Mouse (Mus musculus): ENCODE measurements around the gene Bdh1. TPM values are rescaled to one million over a fixed set of nuclear protein-coding genes. Genes with fewer than 3 reads are reported as not detected.
A peak's percentile ranks its signal among the peaks of the same experiment; 100 is the strongest.

The Bdh1 gene
- polyA plus RNA-seq, 1 experiment from 2014 or later = 3.1 TPM

DNA sequence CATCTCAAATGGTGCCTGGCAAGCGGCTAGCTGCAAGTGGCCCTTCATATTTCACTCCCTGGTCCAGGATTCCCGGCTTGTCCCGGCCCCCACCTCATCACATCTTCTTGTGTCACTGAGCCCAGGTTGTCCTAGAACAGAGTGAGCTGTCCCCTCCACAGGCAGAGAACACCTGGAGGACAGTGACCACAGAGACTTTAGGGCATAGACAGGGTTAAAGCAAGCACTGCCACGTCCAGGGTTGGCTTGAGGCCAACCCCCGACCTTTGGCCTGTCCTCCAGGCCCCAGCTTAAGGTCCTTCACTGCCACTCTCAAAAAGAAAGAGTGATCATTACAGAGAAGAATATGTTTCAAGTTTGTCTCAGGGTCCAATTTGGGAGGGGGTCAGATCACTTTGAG, 2.6 kb upstream of the Bdh1 start:
- Histone ChIP-seq H3K9ac (no peak overlapping the region), H3K4me2 (no peak overlapping the region), H3K27ac (ENCODE audit: low read depth) (no peak overlapping the region), H3K9me3 (ENCODE audit: low read depth, low read length) (no peaks in the 10 kb centered on the region), H3K4me3 (ENCODE audit: low read depth, low read length) (no peak overlapping the region), H3K36me3 (ENCODE audit: insufficient read depth) (no peaks in the 10 kb centered on the region), H3K27me3 (ENCODE audit: insufficient read depth, low read length) (no peaks in the 10 kb centered on the region), H3K4me1 (ENCODE audit: insufficient read depth) (no peaks in the 10 kb centered on the region)
- WGBS = 59% methylated on average over 5 of the region's 5 CpGs
- ATAC-seq (ENCODE audit: insufficient read depth) (no peak), DNase-seq (no peak)
- TF ChIP-seq CTCF (IDR thresholded peaks at IDR 0.05; ENCODE audit: low read depth) = no peak

- H3K27me3 ChIP-seq (ENCODE audit: insufficient read depth, low read length) = peaks cover 3% of the 10 kb centered on the region
- no peak overlapping the region for H3K4me3 ChIP-seq (ENCODE audit: low read depth, low read length)
- no peak overlapping the region for H3K9ac ChIP-seq
- no peak for DNase-seq
- no peak for ATAC-seq (ENCODE audit: insufficient read depth)
- H3K36me3 ChIP-seq (ENCODE audit: insufficient read depth) = no peaks in the 10 kb centered on the region
- H3K27ac ChIP-seq (ENCODE audit: low read depth) = no peak overlapping the region
- TF ChIP-seq CTCF (IDR thresholded peaks at IDR 0.05; ENCODE audit: low read depth) = no peak
- no peaks in the 10 kb centered on the region for H3K9me3 ChIP-seq (ENCODE audit: low read depth, low read length)
- 68% methylated on average over 1 of the region's 1 CpGs for WGBS
- no peak overlapping the region for H3K4me2 ChIP-seq
- no peaks in the 10 kb centered on the region for H3K4me1 ChIP-seq (ENCODE audit: insufficient read depth)
Measured at GRCm38 (mm10) chr16:31422722-31423121, 642 bp downstream of the Bdh1 start.

DNA sequence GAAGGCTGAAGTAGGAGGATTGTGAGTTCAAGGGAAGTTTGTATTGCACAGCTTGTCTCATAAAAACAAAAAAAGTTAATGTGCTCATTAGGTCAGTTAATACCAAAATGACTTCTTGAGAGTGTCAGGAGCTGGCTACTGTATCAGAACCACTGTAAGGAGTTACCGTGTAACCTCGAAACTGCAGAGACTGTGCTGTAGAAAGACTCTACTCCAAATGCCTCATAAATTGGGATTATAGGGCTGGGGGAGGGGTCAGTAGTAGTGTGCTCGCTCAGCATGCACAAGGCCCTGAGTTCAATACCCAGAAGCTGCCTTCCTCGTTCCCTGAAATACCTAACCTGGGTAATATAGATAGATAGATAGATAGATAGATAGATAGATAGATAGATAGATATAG, 1.3 kb downstream of the Bdh1 start:
- Histone ChIP-seq H3K4me2 (no peak overlapping the region), H3K27ac (ENCODE audit: low read depth) (no peak overlapping the region), H3K9ac (no peak overlapping the region), H3K9me3 (ENCODE audit: low read depth, low read length) (no peaks in the 10 kb centered on the region), H3K4me3 (ENCODE audit: low read depth, low read length) (no peak overlapping the region), H3K4me1 (ENCODE audit: insufficient read depth) (peaks cover 1% of the 10 kb centered on the region; the same call in 1 of the 2 replicates), H3K36me3 (ENCODE audit: insufficient read depth) (no peaks in the 10 kb centered on the region), H3K27me3 (ENCODE audit: insufficient read depth, low read length) (peaks cover 9% of the 10 kb centered on the region)
- no peak for TF ChIP-seq CTCF (IDR thresholded peaks at IDR 0.05; ENCODE audit: low read depth)
- WGBS = 89% methylated on average over 4 of the region's 4 CpGs
- ATAC-seq (ENCODE audit: insufficient read depth) = no peak
- no peak for DNase-seq

GRCm38 (mm10) chr16:31424416-31425187, 2.5 kb downstream of the Bdh1 start:
- WGBS = 70% methylated on average over 4 of the region's 4 CpGs

GRCm38 (mm10) chr16:31425508-31425907, 3.4 kb downstream of the Bdh1 start:
- peak; percentile 87 for TF ChIP-seq CTCF (IDR thresholded peaks at IDR 0.05; ENCODE audit: low read depth)
- Histone ChIP-seq H3K4me2 (no peak overlapping the region), H3K36me3 (ENCODE audit: insufficient read depth) (no peaks in the 10 kb centered on the region), H3K4me1 (ENCODE audit: insufficient read depth) (peaks cover 12% of the 10 kb centered on the region; the same call in 1 of the 2 replicates), H3K27ac (ENCODE audit: low read depth) (no peak overlapping the region), H3K27me3 (ENCODE audit: insufficient read depth, low read length) (peaks cover 17% of the 10 kb centered on the region), H3K4me3 (ENCODE audit: low read depth, low read length) (no peak overlapping the region), H3K9ac (no peak overlapping the region), H3K9me3 (ENCODE audit: low read depth, low read length) (no peaks in the 10 kb centered on the region)
- 2% methylated on average over 4 of the region's 4 CpGs for WGBS
- ATAC-seq (ENCODE audit: insufficient read depth) (no peak), DNase-seq (peak; percentile 77)

More at GRCm38 (mm10) chr16:31424416-31425187, 2.5 kb downstream of the Bdh1 start:
- H3K9me3 ChIP-seq (ENCODE audit: low read depth, low read length) = no peaks in the 10 kb centered on the region
- ATAC-seq (ENCODE audit: insufficient read depth) = no peak
- no peak overlapping the region for H3K4me3 ChIP-seq (ENCODE audit: low read depth, low read length)
- no peak overlapping the region for H3K27ac ChIP-seq (ENCODE audit: low read depth)
- no peaks in the 10 kb centered on the region for H3K36me3 ChIP-seq (ENCODE audit: insufficient read depth)
- no peak overlapping the region for H3K4me2 ChIP-seq
- H3K27me3 ChIP-seq (ENCODE audit: insufficient read depth, low read length) = peaks cover 17% of the 10 kb centered on the region
- H3K4me1 ChIP-seq (ENCODE audit: insufficient read depth) = peaks cover 10% of the 10 kb centered on the region; the same call in 1 of the 2 replicates
- H3K9ac ChIP-seq = no peak overlapping the region
- no peak for TF ChIP-seq CTCF (IDR thresholded peaks at IDR 0.05; ENCODE audit: low read depth)
- DNase-seq = no peak

DNA sequence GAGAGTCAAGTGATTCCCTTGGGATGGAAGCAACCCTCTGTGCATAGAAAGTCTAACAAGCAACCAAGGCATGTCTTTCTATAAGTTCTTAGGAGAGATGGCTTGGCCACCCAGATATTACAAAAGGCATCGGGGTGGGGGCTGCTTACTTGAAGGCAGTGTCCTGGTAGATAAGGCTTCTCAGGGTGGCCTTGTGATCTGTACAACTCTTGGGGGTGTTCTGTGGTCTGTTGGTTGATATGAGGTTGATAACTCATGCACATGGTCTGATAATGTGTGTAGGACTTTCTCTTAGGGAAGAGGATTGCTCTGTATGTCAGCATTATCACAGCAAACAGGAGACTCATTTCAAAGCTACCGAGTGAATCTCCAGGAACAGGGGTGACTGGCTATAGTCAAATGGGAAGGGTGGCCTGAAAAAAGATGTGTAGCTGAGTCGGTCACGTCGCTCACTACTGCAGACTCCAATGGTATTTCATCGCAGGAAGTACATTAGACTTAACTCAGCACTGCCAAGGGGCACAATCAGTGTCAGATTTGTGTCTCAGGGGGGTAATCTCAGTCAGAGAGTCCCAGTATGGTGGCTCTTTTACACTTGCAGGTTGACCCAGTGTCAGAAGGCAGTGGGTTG, 4.5 kb downstream of the Bdh1 start:
- 82% methylated on average over 6 of the region's 6 CpGs for WGBS
- Histone ChIP-seq H3K27ac (ENCODE audit: low read depth) (no peak overlapping the region), H3K4me1 (ENCODE audit: insufficient read depth) (peaks cover 12% of the 10 kb centered on the region; the same call in 1 of the 2 replicates), H3K27me3 (ENCODE audit: insufficient read depth, low read length) (peaks cover 17% of the 10 kb centered on the region), H3K4me3 (ENCODE audit: low read depth, low read length) (no peak overlapping the region), H3K9me3 (ENCODE audit: low read depth, low read length) (no peaks in the 10 kb centered on the region), H3K4me2 (no peak overlapping the region), H3K36me3 (ENCODE audit: insufficient read depth) (no peaks in the 10 kb centered on the region), H3K9ac (no peak overlapping the region)
- ATAC-seq (ENCODE audit: insufficient read depth) (no peak), DNase-seq (no peak)
- TF ChIP-seq CTCF (IDR thresholded peaks at IDR 0.05; ENCODE audit: low read depth) = no peak

- 4% methylated on average over 11 of the region's 11 CpGs for WGBS
- Histone ChIP-seq H3K27ac (ENCODE audit: low read depth) (no peak overlapping the region), H3K27me3 (ENCODE audit: insufficient read depth, low read length) (peaks cover 17% of the 10 kb centered on the region), H3K4me2 (peak overlapping the region; percentile 87), H3K9me3 (ENCODE audit: low read depth, low read length) (no peaks in the 10 kb centered on the region), H3K9ac (no peak overlapping the region), H3K36me3 (ENCODE audit: insufficient read depth) (no peaks in the 10 kb centered on the region), H3K4me1 (ENCODE audit: insufficient read depth) (peaks cover 12% of the 10 kb centered on the region; the same call in 1 of the 2 replicates), H3K4me3 (ENCODE audit: low read depth, low read length) (peak overlapping the region; percentile 48)
- no peak for DNase-seq
- no peak for ATAC-seq (ENCODE audit: insufficient read depth)
- no peak for TF ChIP-seq CTCF (IDR thresholded peaks at IDR 0.05; ENCODE audit: low read depth)
Measured at GRCm38 (mm10) chr16:31428335-31428674, 6.2 kb downstream of the Bdh1 start.
